Mouse (Mus musculus): ENCODE measurements around the gene Fam20a. TPM values are rescaled to one million over a fixed set of nuclear protein-coding genes. Genes with fewer than 3 reads are reported as not detected.

Fam20a gene
- total RNA-seq, 2 experiments from 2014 or later = 14.7 to 17.8 TPM

GRCm38 (mm10) chr11:109648510-109648909 is 73.6 kb downstream of the Fam20a start:
- TF ChIP-seq CTCF (IDR thresholded peaks at IDR 0.05) = no peak
- Histone ChIP-seq H3K27ac (no peak overlapping the region), H3K4me3 (no peak overlapping the region)
- intact Hi-C loops (cut with DNase I) = no loop called here
- DNase-seq (ENCODE audit: extremely low spot score in 1 of 2, low spot score in 2 of 2) = no peak

GRCm38 (mm10) chr11:109641498-109642222 is 80.4 kb downstream of the Fam20a start:
- no peak for TF ChIP-seq CTCF (IDR thresholded peaks at IDR 0.05)
- DNase-seq (ENCODE audit: extremely low spot score in 1 of 2, low spot score in 2 of 2) = no peak
- H3K27ac ChIP-seq = no peak overlapping the region
- no peak overlapping the region for H3K4me3 ChIP-seq
- intact Hi-C loops (cut with DNase I) = no loop called here

GRCm38 (mm10) chr11:109635871-109636395 is 86.1 kb downstream of the Fam20a start:
- no peak for TF ChIP-seq CTCF (IDR thresholded peaks at IDR 0.05)
- Histone ChIP-seq H3K27ac (no peak overlapping the region), H3K4me3 (no peak overlapping the region)
- DNase-seq (ENCODE audit: extremely low spot score in 1 of 2, low spot score in 2 of 2) = no peak
- intact Hi-C loops (cut with DNase I) = no loop called here

GRCm38 (mm10) chr11:109634928-109635327 is 87.2 kb downstream of the Fam20a start:
- no peak overlapping the region for H3K4me3 ChIP-seq
- H3K27ac ChIP-seq = no peak overlapping the region
- TF ChIP-seq CTCF (IDR thresholded peaks at IDR 0.05) = no peak
- intact Hi-C loops (cut with DNase I) = no loop called here
- DNase-seq (ENCODE audit: extremely low spot score in 1 of 2, low spot score in 2 of 2) = no peak

- H3K27ac ChIP-seq = no peak overlapping the region
- DNase-seq (ENCODE audit: extremely low spot score in 1 of 2, low spot score in 2 of 2) = no peak
- intact Hi-C loops (cut with DNase I) = no loop called here
- TF ChIP-seq CTCF (IDR thresholded peaks at IDR 0.05) = no peak
- no peak overlapping the region for H3K4me3 ChIP-seq
These were observed 93.0 kb downstream of the Fam20a start for GRCm38 (mm10) chr11:109629021-109629521.

- intact Hi-C loops (cut with DNase I) = no loop called here
- DNase-seq (ENCODE audit: extremely low spot score in 1 of 2, low spot score in 2 of 2) = no peak
- TF ChIP-seq CTCF (IDR thresholded peaks at IDR 0.05) = no peak
- no peak overlapping the region for H3K4me3 ChIP-seq
- no peak overlapping the region for H3K27ac ChIP-seq
These were observed 94.0 kb downstream of the Fam20a start for GRCm38 (mm10) chr11:109628099-109628498.

- intact Hi-C loops (cut with DNase I) = no loop called here
- peak; percentile 36 for TF ChIP-seq CTCF (IDR thresholded peaks at IDR 0.05)
- no peak for DNase-seq (ENCODE audit: extremely low spot score in 1 of 2, low spot score in 2 of 2)
- no peak overlapping the region for H3K4me3 ChIP-seq
- no peak overlapping the region for H3K27ac ChIP-seq
These were observed 94.4 kb downstream of the Fam20a start for GRCm38 (mm10) chr11:109627648-109628047.

GRCm38 (mm10) chr11:109623238-109623637 is 98.8 kb downstream of the Fam20a start:
- Histone ChIP-seq H3K4me3 (no peak overlapping the region), H3K27ac (no peak overlapping the region)
- intact Hi-C loops (cut with DNase I) = loop anchor here (5.0 kb wide), 1 partner anchor 239 kb away; no protein-coding TSS in a partner anchor
- no peak for DNase-seq (ENCODE audit: extremely low spot score in 1 of 2, low spot score in 2 of 2)
- no peak for TF ChIP-seq CTCF (IDR thresholded peaks at IDR 0.05)

- TF ChIP-seq CTCF (IDR thresholded peaks at IDR 0.05) = no peak
- no peak overlapping the region for H3K4me3 ChIP-seq
- peak overlapping the region; percentile 34 for H3K27ac ChIP-seq
- no peak for DNase-seq (ENCODE audit: extremely low spot score in 1 of 2, low spot score in 2 of 2)
- intact Hi-C loops (cut with DNase I) = loop anchor here (5.0 kb wide), 1 partner anchor 240 kb away; no protein-coding TSS in a partner anchor
These were observed 99.5 kb downstream of the Fam20a start for GRCm38 (mm10) chr11:109622518-109623037.

GRCm38 (mm10) chr11:109621183-109621582 is 100.9 kb downstream of the Fam20a start:
- TF ChIP-seq CTCF (IDR thresholded peaks at IDR 0.05) = peak; percentile 81
- H3K27ac ChIP-seq = no peak overlapping the region
- DNase-seq (ENCODE audit: extremely low spot score in 1 of 2, low spot score in 2 of 2) = peak; percentile 45 to 52
- no peak overlapping the region for H3K4me3 ChIP-seq
- intact Hi-C loops (cut with DNase I) = loop anchor here (2.0 to 5.0 kb wide), 2 partner anchors 241 to 376 kb away; no protein-coding TSS in a partner anchor

- TF ChIP-seq CTCF (IDR thresholded peaks at IDR 0.05) = no peak
- DNase-seq (ENCODE audit: extremely low spot score in 1 of 2, low spot score in 2 of 2) = no peak
- intact Hi-C loops (cut with DNase I) = loop anchor here (2.0 to 5.0 kb wide), 2 partner anchors 242 to 376 kb away; no protein-coding TSS in a partner anchor
- Histone ChIP-seq H3K27ac (no peak overlapping the region), H3K4me3 (no peak overlapping the region)
These were observed 101.7 kb downstream of the Fam20a start for GRCm38 (mm10) chr11:109620356-109620755.

Other genes with a start within 250 kb of the Fam20a start
- gene Arsg, start 248.9 kb downstream of the Fam20a start, total RNA-seq (2021) = 10 to 100 TPM; 10.2 to 11.1 TPM
- 10 to 100 TPM; 11.6 to 12.3 TPM for gene Slc16a6, start 248.7 kb downstream of the Fam20a start, total RNA-seq (2021)
- gene Wipi1, start 110.3 kb downstream of the Fam20a start, total RNA-seq (2021) = 10 to 100 TPM; 18.6 to 19.2 TPM
- 100 to 1,000 TPM; 572 to 615 TPM for gene Prkar1a, start 72.9 kb downstream of the Fam20a start, total RNA-seq (2021)
- gene 1700012B07Rik, start 105.8 kb upstream of the Fam20a start, total RNA-seq (2021) = not detected

Measured in left cerebral cortex, adult 2 months (tissue).